Mouse (Mus musculus): ENCODE data around the gene Gsdma3. TPM values are rescaled to one million over a fixed set of nuclear protein-coding genes. Genes with fewer than 3 reads are reported as not detected.
"Not testable (repeated sequence)": the region's sequence is repeated elsewhere in the genome, so short reads cannot be mapped to it uniquely, and the experiment has no call there.

Gsdma3 gene
- polyA plus RNA-seq, 1 experiment from 2014 or later = not detected

GRCm38 (mm10) chr11:98598851-98599290, 27.3 kb upstream of the Gsdma3 start:
- Histone ChIP-seq H3K9me3 (no peaks in the 10 kb centered on the region), H3K27me3 (peaks cover 27% of the 10 kb centered on the region), H3K4me3 (replicated peaks) (no peak overlapping the region), H3K27ac (no peak overlapping the region), H3K4me2 (replicated peaks) (no peak overlapping the region), H3K36me3 (no peaks in the 10 kb centered on the region), H3K9ac (replicated peaks) (0 out of 2 replicates have a peak overlapping the region, but pooled peaks have one; percentile 14), H3K4me1 (replicated peaks) (0 out of 2 replicates have a peak, but pooled peaks cover 8% of the 10 kb centered on the region)
- WGBS = 65% methylated on average over 18 of the region's 18 CpGs
- ATAC-seq = no peak

DNA sequence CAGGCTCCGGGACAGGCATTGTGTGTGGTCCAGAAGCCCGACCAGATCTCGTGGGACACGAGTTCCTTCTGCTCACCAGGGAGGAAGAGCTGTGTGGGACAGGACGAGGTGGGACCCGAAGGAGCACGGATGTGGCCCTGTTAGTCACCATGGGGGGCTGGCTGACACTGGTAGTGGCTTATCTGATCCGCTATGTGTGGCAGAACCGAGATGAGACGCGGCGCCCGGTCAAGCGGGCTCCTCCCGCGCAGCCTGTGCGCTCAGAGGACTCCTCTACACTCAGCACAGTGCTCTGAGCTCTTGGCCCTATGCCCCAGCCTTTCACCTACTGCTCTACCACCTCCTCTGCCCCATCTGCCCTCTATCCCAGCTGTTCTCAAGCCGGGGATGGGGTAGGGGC, 26.9 kb upstream of the Gsdma3 start:
- no peak overlapping the region for H3K4me2 ChIP-seq (replicated peaks)
- H3K27me3 ChIP-seq = peaks cover 23% of the 10 kb centered on the region
- 49% methylated on average over 18 of the region's 18 CpGs for WGBS

DNA sequence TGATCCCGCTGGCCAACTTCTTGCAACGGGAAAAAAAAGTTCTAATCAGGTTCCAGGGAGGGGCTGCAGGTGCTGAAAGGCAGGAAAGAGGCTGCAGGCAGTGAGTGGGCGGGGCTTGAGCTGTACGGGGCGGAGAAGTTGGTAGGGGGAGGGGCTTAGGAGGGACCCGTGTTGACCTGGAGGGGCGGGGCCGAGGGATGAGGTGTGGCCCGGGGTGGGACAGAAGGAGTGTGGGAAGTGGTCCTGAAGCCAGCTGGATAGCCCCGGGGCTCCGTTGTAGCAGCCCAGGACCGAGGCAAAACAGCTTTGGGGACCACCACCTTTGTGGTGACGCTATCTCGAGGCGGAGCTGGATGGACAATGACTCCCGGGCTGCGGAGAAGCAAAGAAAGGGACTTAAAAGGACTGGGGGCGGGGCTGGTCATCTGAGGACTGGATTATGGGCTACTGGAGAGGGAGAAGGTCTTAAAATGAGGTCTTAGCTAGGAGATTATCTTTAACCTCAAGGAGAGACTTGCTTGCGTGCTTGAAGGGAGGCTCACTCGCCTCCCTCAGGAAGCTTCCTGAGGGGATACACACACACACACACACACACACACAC, 24.0 kb upstream of the Gsdma3 start:
- no peaks in the 10 kb centered on the region for H3K9me3 ChIP-seq

More for the DNA sequence above, 26.9 kb upstream of the Gsdma3 start:
- Histone ChIP-seq H3K36me3 (no peaks in the 10 kb centered on the region), H3K9me3 (no peaks in the 10 kb centered on the region), H3K27ac (no peak overlapping the region), H3K9ac (replicated peaks) (0 out of 2 replicates have a peak overlapping the region, but pooled peaks have one; percentile 14), H3K4me1 (replicated peaks) (0 out of 2 replicates have a peak, but pooled peaks cover 8% of the 10 kb centered on the region), H3K4me3 (replicated peaks) (no peak overlapping the region)
- ATAC-seq = no peak

GRCm38 (mm10) chr11:98603953-98604352, 22.2 kb upstream of the Gsdma3 start:
- ATAC-seq = no peak

More for the DNA sequence above, 24.0 kb upstream of the Gsdma3 start:
- peak; percentile 53; the same call in 1 of the 2 replicates for ATAC-seq
- Histone ChIP-seq H3K4me1 (replicated peaks) (0 out of 2 replicates have a peak, but pooled peaks cover 8% of the 10 kb centered on the region), H3K4me3 (replicated peaks) (peak overlapping the region; percentile 32), H3K4me2 (replicated peaks) (peak overlapping the region; percentile 53), H3K36me3 (no peaks in the 10 kb centered on the region), H3K9ac (replicated peaks) (no peak overlapping the region; the same call in 1 of the 2 replicates), H3K27me3 (peaks cover 23% of the 10 kb centered on the region), H3K27ac (no peak overlapping the region)
- whole genome bisulfite sequencing = 1% methylated on average over 19 of the region's 20 CpGs

GRCm38 (mm10) chr11:98604911-98605310, 21.2 kb upstream of the Gsdma3 start:
- not testable (repeated sequence) for ATAC-seq; H3K4me1 ChIP-seq (replicated peaks); H3K27ac ChIP-seq; H3K4me2 ChIP-seq (replicated peaks); H3K36me3 ChIP-seq; H3K4me3 ChIP-seq (replicated peaks); H3K9me3 ChIP-seq; H3K9ac ChIP-seq (replicated peaks)
- WGBS = 80% methylated on average over 6 of the region's 6 CpGs
- peaks cover 11% of the 10 kb centered on the region for H3K27me3 ChIP-seq

More at GRCm38 (mm10) chr11:98603953-98604352, 22.2 kb upstream of the Gsdma3 start:
- Histone ChIP-seq H3K9me3 (no peaks in the 10 kb centered on the region), H3K36me3 (no peaks in the 10 kb centered on the region), H3K27me3 (peaks cover 15% of the 10 kb centered on the region), H3K4me1 (replicated peaks) (0 out of 2 replicates have a peak, but pooled peaks cover 8% of the 10 kb centered on the region), H3K4me3 (replicated peaks) (no peak overlapping the region), H3K4me2 (replicated peaks) (no peak overlapping the region), H3K27ac (no peak overlapping the region), H3K9ac (replicated peaks) (no peak overlapping the region)
- WGBS = 87% methylated on average over 2 of the region's 2 CpGs

DNA sequence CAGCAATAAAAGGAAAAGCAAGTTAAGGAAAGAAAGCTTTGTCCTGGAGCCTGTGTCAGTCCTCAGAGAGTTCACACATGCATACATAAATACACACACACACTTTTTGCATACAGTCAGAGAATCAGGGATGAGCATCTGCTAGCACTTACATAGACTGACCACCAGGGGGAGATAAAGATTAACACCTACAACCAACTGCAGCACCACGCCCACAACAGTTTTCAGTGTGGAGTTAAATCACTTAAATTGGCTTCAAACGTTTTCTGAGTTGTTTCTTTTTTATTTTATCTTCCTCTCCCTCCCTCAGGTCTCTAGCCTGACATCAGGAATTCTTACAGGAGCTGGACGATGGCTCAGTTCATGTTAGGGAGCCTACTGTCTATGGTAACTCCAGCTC, 19.4 kb upstream of the Gsdma3 start:
- H3K27ac ChIP-seq = no peak overlapping the region
- WGBS = 13% methylated on average over 3 of the region's 3 CpGs
- no peak for ATAC-seq
- H3K4me2 ChIP-seq (replicated peaks) = no peak overlapping the region
- H3K4me1 ChIP-seq (replicated peaks) = 0 out of 2 replicates have a peak, but pooled peaks cover 8% of the 10 kb centered on the region
- H3K36me3 ChIP-seq = no peaks in the 10 kb centered on the region
- H3K9me3 ChIP-seq = no peaks in the 10 kb centered on the region
- H3K27me3 ChIP-seq = peaks cover 7% of the 10 kb centered on the region; the same call in 1 of the 2 replicates
- H3K9ac ChIP-seq (replicated peaks) = no peak overlapping the region
- H3K4me3 ChIP-seq (replicated peaks) = no peak overlapping the region

- Histone ChIP-seq H3K27ac (no peak overlapping the region), H3K27me3 (no peaks in the 10 kb centered on the region), H3K4me2 (replicated peaks) (no peak overlapping the region), H3K4me3 (replicated peaks) (no peak overlapping the region), H3K9me3 (peaks cover 7% of the 10 kb centered on the region; the same call in 1 of the 2 replicates), H3K36me3 (no peaks in the 10 kb centered on the region), H3K4me1 (replicated peaks) (no peaks in the 10 kb centered on the region), H3K9ac (replicated peaks) (no peak overlapping the region)
- ATAC-seq = no peak
- WGBS = 96% methylated on average over 13 of the region's 13 CpGs
Observed at GRCm38 (mm10) chr11:98620791-98621190, 5.4 kb upstream of the Gsdma3 start.

- not testable (repeated sequence) for H3K4me3 ChIP-seq (replicated peaks); H3K9me3 ChIP-seq; H3K27ac ChIP-seq; H3K36me3 ChIP-seq; H3K9ac ChIP-seq (replicated peaks); H3K4me2 ChIP-seq (replicated peaks); H3K4me1 ChIP-seq (replicated peaks); ATAC-seq; H3K27me3 ChIP-seq
- WGBS = 81% methylated on average over 6 of the region's 6 CpGs
Observed at GRCm38 (mm10) chr11:98623981-98624380, 2.2 kb upstream of the Gsdma3 start.

DNA sequence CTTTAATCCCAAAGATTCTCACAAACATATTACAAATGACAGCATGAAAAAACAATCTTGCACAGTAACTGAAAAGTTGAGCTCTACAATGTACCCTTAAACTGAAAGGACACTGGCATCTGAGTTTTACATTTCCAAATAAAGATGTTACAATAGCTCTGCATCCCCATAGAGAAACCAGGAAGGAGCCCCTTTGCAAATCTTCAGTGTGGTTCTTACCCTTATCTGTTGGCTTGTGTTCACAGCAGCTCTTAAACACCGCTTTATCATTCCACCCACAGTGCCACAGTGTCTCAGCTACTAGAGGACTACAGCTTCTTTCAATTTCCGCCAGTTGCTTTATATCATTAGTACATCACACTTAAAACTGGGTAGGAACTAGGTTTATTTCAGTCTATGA, 1.8 kb upstream of the Gsdma3 start:
- 91% methylated on average over 2 of the region's 2 CpGs for WGBS
- not testable (repeated sequence) for H3K27ac ChIP-seq; H3K36me3 ChIP-seq; ATAC-seq; H3K9ac ChIP-seq (replicated peaks); H3K4me1 ChIP-seq (replicated peaks); H3K9me3 ChIP-seq; H3K4me2 ChIP-seq (replicated peaks); H3K4me3 ChIP-seq (replicated peaks); H3K27me3 ChIP-seq

DNA sequence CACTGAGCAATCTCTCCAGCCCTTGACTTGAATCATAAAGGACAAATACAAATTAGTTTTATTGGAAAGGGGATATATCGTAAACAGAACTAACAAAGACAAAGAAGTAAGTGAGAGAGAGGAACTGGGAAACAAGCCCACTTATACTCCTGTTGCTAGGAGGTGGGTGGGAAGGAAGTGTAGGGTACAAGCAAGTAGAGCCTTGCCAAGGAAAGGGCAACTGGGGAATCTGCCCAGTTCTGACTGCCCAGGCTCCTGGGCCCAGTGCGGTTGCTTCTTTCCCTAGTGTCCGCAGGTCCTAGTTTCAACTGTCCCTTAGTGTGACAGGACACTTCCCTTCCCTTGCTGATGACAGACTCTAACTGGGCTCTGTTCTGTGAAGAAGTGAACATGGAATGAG, 2.5 kb downstream of the Gsdma3 start:
- 90% methylated on average over 3 of the region's 3 CpGs for WGBS
- H3K27me3 ChIP-seq = no peaks in the 10 kb centered on the region
- no peaks in the 10 kb centered on the region for H3K4me1 ChIP-seq (replicated peaks)
- ATAC-seq = no peak
- H3K36me3 ChIP-seq = no peaks in the 10 kb centered on the region
- H3K27ac ChIP-seq = no peak overlapping the region
- H3K4me2 ChIP-seq (replicated peaks) = no peak overlapping the region
- no peak overlapping the region for H3K4me3 ChIP-seq (replicated peaks)
- no peak overlapping the region for H3K9ac ChIP-seq (replicated peaks)
- no peaks in the 10 kb centered on the region for H3K9me3 ChIP-seq

GRCm38 (mm10) chr11:98630646-98631045, 4.5 kb downstream of the Gsdma3 start:
- no peaks in the 10 kb centered on the region for H3K4me1 ChIP-seq (replicated peaks)
- 93% methylated on average over 5 of the region's 5 CpGs for WGBS

DNA sequence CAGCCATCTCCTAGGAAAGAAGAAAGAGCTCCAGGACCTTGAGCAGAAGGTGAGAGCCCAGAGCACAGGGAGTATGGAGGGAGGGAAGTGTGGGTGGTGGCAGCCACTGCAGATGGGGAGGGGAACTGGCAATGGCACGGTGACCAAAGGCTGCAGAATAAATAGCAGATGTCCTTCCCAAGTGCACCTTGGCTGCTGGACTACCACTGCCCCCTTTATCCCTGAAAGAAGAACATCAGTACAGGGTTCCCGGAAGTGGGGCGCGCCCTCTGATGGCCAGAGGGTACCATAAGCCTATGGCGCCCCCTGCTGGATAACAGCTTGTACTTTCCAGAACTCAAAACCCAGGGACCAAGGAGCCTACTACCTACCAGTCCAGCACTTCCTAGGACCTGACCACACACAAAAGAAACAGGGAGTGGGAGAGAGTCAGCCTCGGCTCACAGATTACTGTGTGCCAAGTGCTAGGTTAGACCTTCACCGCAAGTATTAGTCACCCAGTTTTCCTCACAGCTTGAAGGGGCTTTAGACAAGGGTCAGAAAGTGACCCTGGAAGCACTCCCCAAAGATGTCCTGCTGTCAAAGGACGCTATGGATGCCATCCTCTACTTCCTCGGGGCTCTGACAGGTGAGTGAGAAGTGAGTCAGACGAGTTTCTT, 9.3 kb downstream of the Gsdma3 start:
- 41% methylated on average over 10 of the region's 10 CpGs for WGBS
- H3K27ac ChIP-seq; H3K4me1 ChIP-seq (replicated peaks); H3K27me3 ChIP-seq; H3K36me3 ChIP-seq; H3K4me3 ChIP-seq (replicated peaks); ATAC-seq; H3K9ac ChIP-seq (replicated peaks); H3K9me3 ChIP-seq; H3K4me2 ChIP-seq (replicated peaks): not testable (repeated sequence)

More at GRCm38 (mm10) chr11:98630646-98631045, 4.5 kb downstream of the Gsdma3 start:
- Histone ChIP-seq H3K9me3 (no peaks in the 10 kb centered on the region), H3K4me2 (replicated peaks) (no peak overlapping the region), H3K36me3 (no peaks in the 10 kb centered on the region), H3K4me3 (replicated peaks) (no peak overlapping the region), H3K9ac (replicated peaks) (no peak overlapping the region), H3K27me3 (no peaks in the 10 kb centered on the region), H3K27ac (no peak overlapping the region)
- no peak for ATAC-seq

Measured in midbrain, embryonic 13.5 days (tissue).